Mouse (Mus musculus) urinary bladder, postnatal 36 days (tissue): ENCODE results near the gene Brsk1.

Experiments
- DNase-seq, 2 experiments: peaks; one replicate each; pipeline ENCODE4 v3.0.0; 2022; ENCODE audit warnings: low spot score in 2 of 2, mixed read lengths in 1 of 2

Brsk1 gene

GRCm38 (mm10) chr7:4669156-4669555 is 21.2 kb upstream of the Brsk1 start:
- DNase-seq = no peak

GRCm38 (mm10) chr7:4670655-4671255 is 19.6 kb upstream of the Brsk1 start:
- DNase-seq = no peak

DNA sequence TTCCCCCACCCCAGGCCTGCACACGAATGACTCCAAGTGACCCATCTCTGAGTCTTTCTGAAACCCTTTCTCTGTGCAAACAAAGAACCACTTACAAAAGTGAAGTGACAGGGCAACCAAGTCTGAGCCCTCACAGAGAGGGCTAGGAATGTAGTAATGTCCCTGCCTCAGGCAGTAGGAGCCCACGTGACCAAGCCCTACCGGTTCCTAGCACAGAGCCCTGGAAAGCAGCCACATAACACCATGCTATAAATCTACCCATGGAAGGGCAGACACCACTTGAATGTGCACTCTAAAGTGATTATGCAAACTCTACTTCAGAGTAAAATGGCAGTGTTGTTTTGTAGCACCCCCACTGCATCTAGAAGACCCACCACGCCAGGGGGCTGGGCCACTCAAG is 18.4 kb upstream of the Brsk1 start:
- DNase-seq = no peak

GRCm38 (mm10) chr7:4674114-4674731 is 16.2 kb upstream of the Brsk1 start:
- no peak for DNase-seq

GRCm38 (mm10) chr7:4675200-4675599 is 15.2 kb upstream of the Brsk1 start:
- no peak for DNase-seq

DNA sequence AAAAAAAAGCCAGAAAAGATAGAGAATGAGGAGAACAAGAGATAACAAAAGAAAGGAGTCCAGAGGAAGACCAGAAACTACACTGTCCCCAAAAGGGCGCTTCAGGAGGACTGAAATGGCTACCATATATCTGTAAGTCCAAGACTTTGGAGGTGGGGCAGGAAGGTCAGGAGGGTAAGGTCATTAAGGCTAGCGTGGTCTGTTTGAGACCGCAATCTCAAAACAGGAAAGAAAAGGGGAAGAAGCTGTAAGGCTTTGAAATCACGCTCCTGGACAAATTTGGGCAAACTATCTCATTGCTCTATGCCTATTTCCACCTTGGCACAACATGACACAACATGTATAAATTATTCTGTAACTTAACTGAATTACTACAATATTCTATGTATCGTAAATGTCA is 7.1 kb upstream of the Brsk1 start:
- DNase-seq = no peak

GRCm38 (mm10) chr7:4684203-4684602 is 6.2 kb upstream of the Brsk1 start:
- peak in 1 of 2 experiments; percentile 3 for DNase-seq

DNA sequence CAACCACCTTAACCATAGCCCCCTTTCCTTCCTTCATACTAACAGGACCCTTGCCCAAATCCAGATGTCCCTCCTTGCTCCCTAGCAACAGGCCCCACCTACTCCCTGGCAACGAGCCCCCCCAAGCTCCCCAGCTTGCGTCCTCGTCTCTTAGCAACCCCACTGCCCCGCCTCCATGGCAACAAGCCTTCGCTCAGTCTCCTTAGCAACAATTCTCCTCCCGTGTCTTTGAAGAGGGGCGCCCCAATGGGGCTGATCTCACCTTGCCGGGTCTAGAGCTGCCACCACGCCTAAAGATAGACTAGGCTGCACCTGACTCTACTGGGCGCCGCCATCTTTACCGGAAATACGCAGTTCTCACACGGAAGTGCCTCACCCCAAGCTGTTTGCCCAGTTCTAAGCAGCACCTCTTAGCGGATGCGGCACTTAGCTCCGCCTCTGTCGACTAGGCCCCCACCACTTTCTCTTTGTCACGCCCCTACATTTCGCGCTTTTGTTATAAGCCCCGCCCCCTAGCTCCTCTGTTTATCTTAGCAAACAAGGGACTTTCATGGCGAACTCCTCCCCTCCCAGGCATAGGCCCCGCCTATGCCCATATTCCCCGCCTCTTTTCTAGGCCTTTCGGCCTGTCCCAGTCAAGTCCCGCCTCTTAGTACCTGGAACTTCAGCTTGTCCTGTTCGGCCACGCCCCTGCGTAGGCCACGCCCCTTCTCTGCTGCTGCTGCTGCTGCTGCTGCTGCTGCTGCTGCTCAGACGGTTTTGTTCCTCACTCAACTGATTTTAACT is 5.6 kb upstream of the Brsk1 start, which contains the start of gene Hspbp1:
Gene Hspbp1 (minus strand): TSS at position 437 of the 786 bp plus-strand sequence.
- peak; percentile 95 to 96 for DNase-seq

GRCm38 (mm10) chr7:4690951-4691653 is 698 bp downstream of the Brsk1 start:
- DNase-seq = no peak

GRCm38 (mm10) chr7:4693004-4693403 is 2.6 kb downstream of the Brsk1 start:
- no peak for DNase-seq

GRCm38 (mm10) chr7:4702334-4702733 is 11.9 kb downstream of the Brsk1 start:
- DNase-seq = no peak

DNA sequence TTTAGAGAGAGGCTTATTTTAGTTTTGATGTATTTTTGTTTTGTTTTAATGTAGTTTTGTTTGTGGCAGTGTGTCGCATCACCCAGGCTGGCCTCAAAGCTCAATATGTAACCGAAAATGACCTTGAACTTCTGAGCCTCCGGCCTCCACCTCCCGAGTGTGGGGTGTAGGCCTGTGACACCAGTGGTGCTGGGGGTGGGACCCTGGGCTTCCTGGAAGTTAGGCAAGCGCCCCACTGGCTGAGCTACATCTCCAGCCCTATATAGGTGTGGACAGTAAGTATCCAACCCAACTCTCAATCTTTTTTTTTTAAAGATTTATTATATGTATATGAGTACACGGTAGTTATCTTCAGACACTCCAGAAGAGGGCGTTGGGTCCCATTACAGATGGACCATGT is 12.8 kb downstream of the Brsk1 start:
- no peak for DNase-seq

GRCm38 (mm10) chr7:4705098-4705497 is 14.7 kb downstream of the Brsk1 start:
- peak in 1 of 2 experiments; percentile 22 for DNase-seq

DNA sequence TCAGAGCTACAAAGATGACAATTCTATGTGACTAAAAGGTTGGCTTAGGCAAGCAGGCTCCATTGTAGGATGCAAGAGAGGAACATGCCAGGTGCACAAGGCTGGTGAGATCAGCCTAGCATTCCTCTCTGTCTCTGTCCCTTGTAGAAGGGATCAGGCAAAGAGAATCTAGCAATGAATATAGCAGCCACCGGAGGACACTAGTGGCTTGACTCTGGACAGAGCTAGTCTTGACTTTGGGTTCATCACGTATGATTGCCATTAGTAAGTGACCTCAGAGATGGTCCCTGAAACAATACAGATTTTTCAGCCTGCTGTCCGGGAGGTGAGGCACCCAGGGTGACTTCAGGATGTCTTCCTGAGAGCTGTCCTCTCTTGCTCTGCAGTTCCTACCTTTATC is 22.2 kb downstream of the Brsk1 start:
- DNase-seq = no peak

GRCm38 (mm10) chr7:4716955-4717354 is 26.6 kb downstream of the Brsk1 start:
- no peak for DNase-seq

DNA sequence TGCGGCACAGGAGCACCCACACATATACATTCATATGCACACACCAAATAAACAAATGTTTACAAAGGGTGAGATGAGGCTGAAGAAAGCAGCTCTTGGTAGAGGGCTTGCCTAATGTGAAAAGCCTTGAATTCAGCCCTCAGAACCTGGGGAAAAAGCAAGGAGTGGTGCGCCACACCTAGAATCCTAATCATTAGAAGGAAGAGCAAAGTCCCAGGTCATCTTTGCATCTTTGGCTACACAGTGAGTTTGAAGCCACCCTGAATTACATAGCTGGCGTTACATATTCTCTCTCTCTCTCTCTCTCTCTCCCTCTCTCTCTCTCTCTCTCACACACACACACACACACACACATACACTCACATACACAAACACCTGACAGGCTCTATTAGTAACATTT is 28.9 kb downstream of the Brsk1 start:
- DNase-seq = no peak

DNA sequence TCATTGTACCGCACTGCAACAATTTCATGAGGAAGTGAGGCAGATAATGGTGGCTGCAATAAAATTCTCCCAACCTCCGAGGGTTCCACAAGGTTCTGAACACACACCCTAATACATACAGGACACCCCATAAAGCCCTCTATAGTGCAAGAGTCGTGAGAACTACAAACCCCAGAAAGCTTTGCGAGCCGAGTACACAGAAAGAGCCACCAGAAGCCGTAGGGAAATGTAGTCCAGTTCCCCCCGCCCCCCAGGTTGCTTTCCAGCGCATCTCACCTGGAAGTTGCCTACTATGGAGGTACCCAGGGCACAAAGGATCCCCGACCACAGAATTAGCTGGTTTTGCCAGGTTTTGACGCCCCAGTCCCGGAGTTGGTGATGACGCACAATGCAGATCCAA is 33.1 kb downstream of the Brsk1 start:
- DNase-seq = no peak

GRCm38 (mm10) chr7:4724359-4724758 is 34.0 kb downstream of the Brsk1 start:
- DNase-seq = no peak

- no peak for DNase-seq
Observed at GRCm38 (mm10) chr7:4725169-4725568, 34.8 kb downstream of the Brsk1 start, which contains the start of gene Tmem150b. Gene Tmem150b (minus strand): TSS chr7:4725249.

DNA sequence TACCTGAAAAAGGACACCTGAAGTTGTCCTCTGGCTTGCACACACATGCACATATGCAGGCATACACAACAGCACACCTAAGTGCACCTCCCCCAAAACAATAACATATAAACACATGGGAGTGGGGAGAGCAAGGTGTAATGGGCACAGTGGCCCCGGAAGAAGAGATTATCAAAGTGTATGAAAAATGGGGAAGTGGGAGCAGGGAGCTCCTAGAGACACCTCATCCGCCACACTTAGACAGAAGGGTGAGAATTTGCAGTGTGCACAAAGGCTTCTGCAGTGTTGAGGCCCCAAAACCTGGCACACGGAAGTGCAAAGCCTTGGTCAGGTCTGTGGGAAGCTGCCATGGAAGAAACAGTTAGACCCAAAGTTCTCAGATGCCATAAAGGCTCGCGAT is 40.7 kb downstream of the Brsk1 start:
- DNase-seq = no peak

DNA sequence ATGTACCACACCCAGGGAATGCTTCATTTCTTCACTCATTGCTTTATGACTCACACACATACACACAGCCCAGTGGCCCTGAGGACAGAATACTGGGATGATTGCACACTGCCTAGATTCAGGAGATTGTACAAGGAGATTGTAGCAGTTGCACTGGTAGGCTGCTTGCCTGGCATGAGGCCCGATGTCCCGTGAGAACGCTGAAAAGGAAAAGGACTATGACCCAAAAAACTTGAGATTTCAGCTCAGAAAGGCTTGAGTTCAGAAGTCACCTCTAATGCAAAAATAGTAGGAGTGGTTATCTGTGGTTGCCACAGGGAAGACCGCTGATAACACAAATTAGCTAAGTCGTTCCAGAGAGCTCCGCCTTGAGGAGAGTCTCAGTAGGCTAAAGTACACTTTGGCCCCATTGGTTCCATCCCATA is 42.6 kb downstream of the Brsk1 start:
- no peak for DNase-seq

DNA sequence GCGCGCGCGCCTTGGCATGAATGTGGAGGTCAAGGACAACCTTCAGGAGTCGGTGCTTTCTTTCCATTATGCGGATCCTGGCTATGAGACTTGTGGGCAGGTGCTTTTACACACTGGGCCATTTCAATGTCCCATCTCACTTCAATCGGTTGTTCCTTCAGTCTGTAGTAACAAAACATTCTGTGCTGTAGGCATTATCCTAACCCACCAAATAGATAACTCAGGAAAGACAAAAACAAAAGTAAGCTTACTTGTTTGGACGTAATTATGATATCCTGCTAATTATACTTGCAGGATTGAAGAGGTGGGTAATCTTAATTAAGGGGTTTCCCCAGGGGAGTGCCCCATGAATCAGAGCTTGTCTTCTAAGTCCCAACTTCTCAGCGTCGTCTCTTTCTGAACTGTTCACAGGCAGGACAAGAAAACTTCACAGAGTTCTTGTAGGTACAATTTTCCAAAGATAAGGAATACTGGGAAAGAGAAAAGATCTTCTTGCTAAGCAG is 48.7 kb downstream of the Brsk1 start:
- no peak for DNase-seq
